Mouse (Mus musculus) heart, adult 9 months (tissue): Measurements from ENCODE around the gene Nup210.
"Not testable (repeated sequence)": the region's sequence is repeated elsewhere in the genome, so short reads cannot be mapped to it uniquely, and the experiment has no call there.

Experiments
- DNase-seq, 2 experiments: peaks; one replicate each; pipeline ENCODE4 v3.0.0; 2022; ENCODE audit warnings: low spot score in 2 of 2

Gene Nup210

GRCm38 (mm10) chr6:91104765-91105399 is 11.7 kb downstream of the Nup210 start:
- DNase-seq, result no peak

GRCm38 (mm10) chr6:91103421-91103820 is 13.2 kb downstream of the Nup210 start:
- DNase-seq, result not testable (repeated sequence)

GRCm38 (mm10) chr6:91100621-91101020 is 16.0 kb downstream of the Nup210 start:
- no peak for DNase-seq

- DNase-seq, result no peak
Measured at GRCm38 (mm10) chr6:91097879-91098278, 18.8 kb downstream of the Nup210 start.

GRCm38 (mm10) chr6:91095072-91095601 is 21.5 kb downstream of the Nup210 start:
- DNase-seq, result no peak

- no peak for DNase-seq
Measured at GRCm38 (mm10) chr6:91092216-91092899, 24.3 kb downstream of the Nup210 start.

- DNase-seq, result no peak
Measured at GRCm38 (mm10) chr6:91085114-91085892, 31.3 kb downstream of the Nup210 start.

- no peak for DNase-seq
Measured at GRCm38 (mm10) chr6:91080033-91080432, 36.6 kb downstream of the Nup210 start.

- peak; percentile 54 to 72 for DNase-seq
Measured at GRCm38 (mm10) chr6:91076249-91076648, 40.4 kb downstream of the Nup210 start.

GRCm38 (mm10) chr6:91068511-91068910 is 48.1 kb downstream of the Nup210 start:
- no peak for DNase-seq

GRCm38 (mm10) chr6:91067048-91067447 is 49.6 kb downstream of the Nup210 start:
- no peak for DNase-seq

- DNase-seq, result no peak
Measured at GRCm38 (mm10) chr6:91061296-91061695, 55.3 kb downstream of the Nup210 start.

- DNase-seq, result no peak
Measured at GRCm38 (mm10) chr6:91059711-91060110, 56.9 kb downstream of the Nup210 start.

GRCm38 (mm10) chr6:91057989-91058388 is 58.6 kb downstream of the Nup210 start:
- no peak for DNase-seq

GRCm38 (mm10) chr6:91056348-91056747 is 60.3 kb downstream of the Nup210 start:
- no peak for DNase-seq

- no peak for DNase-seq
Measured at GRCm38 (mm10) chr6:91052572-91052971, 64.1 kb downstream of the Nup210 start.

GRCm38 (mm10) chr6:91048019-91048418 is 68.6 kb downstream of the Nup210 start:
- DNase-seq, result no peak

- DNase-seq, result no peak
Measured at GRCm38 (mm10) chr6:91047434-91047833, 69.2 kb downstream of the Nup210 start.

GRCm38 (mm10) chr6:91046184-91046583 is 70.4 kb downstream of the Nup210 start:
- no peak for DNase-seq

GRCm38 (mm10) chr6:91044628-91045331 is 71.8 kb downstream of the Nup210 start:
- no peak for DNase-seq

- no peak for DNase-seq
Measured at GRCm38 (mm10) chr6:91041287-91041686, 75.3 kb downstream of the Nup210 start.

GRCm38 (mm10) chr6:91028256-91028655 is 88.4 kb downstream of the Nup210 start:
- DNase-seq, result no peak
